Mouse (Mus musculus) stomach, postnatal 0 days (tissue): ENCODE results near the gene Rab42. TPM values are rescaled to one million over a fixed set of nuclear protein-coding genes. Genes with fewer than 3 reads are reported as not detected.

Source experiments
- ATAC-seq: fragments of 200-750 bp; cut with Nextera tagmentation; 2 replicates; pipeline ENCODE4 v1.8.0; 2017; ENCODE audit not compliant: low FRiP score, low TSS enrichment
- DNase-seq: peaks from one replicate; pipeline ENCODE4 v3.0.0-alpha.2; 2016; ENCODE audit warnings: low spot score
- H3K27ac ChIP-seq: fragments of 300-500 bp; sonication (generic); replicated peaks from 2 replicates; pipeline ENCODE4 v1.5.1; 2014; ENCODE audit warnings: mild to moderate bottlenecking, control low read depth
- H3K27me3 ChIP-seq: fragments of 300-500 bp; sonication (generic); 2 replicates; pipeline ENCODE4 v1.6.1; 2014; ENCODE audit warnings: low read length; ENCODE audit not compliant: control insufficient read depth, insufficient read depth
- H3K36me3 ChIP-seq: fragments of 300-500 bp; sonication (generic); 2 replicates; pipeline ENCODE4 v1.6.1; 2014; ENCODE audit warnings: low read length, mixed read lengths; ENCODE audit not compliant: control insufficient read depth, insufficient read depth
- H3K4me1 ChIP-seq: fragments of 300-500 bp; sonication (generic); replicated peaks from 2 replicates; pipeline ENCODE4 v1.6.1; 2014; ENCODE audit warnings: antibody characterized with exemption; ENCODE audit not compliant: control insufficient read depth, insufficient read depth
- H3K4me2 ChIP-seq: fragments of 300-500 bp; sonication (generic); replicated peaks from 2 replicates; pipeline ENCODE4 v1.6.1; 2014; ENCODE audit warnings: low read depth, mild to moderate bottlenecking, control low read depth, moderate library complexity
- H3K4me3 ChIP-seq: fragments of 300-500 bp; sonication (generic); 2 replicates; pipeline ENCODE4 v1.5.1; 2014; ENCODE audit warnings: low read depth, low read length, control low read depth
- H3K9ac ChIP-seq: fragments of 300-500 bp; sonication (generic); 2 replicates; pipeline ENCODE4 v1.6.1; 2014; ENCODE audit warnings: mild to moderate bottlenecking, low read length, control low read depth, mixed read lengths
- H3K9me3 ChIP-seq: fragments of 300-500 bp; sonication (generic); 2 replicates; pipeline ENCODE4 v1.6.1; 2016; ENCODE audit warnings: low read length; ENCODE audit not compliant: control insufficient read depth
- CTCF ChIP-seq: IDR thresholded peaks from 2 replicates; pipeline ENCODE4 v1.5.1; 2016; ENCODE audit warnings: antibody characterized with exemption, low read depth, mild to moderate bottlenecking, moderate library complexity
- EP300 ChIP-seq: optimal IDR thresholded peaks from 2 replicates; pipeline ENCODE3; 2016; ENCODE audit warnings: antibody characterized with exemption
- WGBS: fragments of 180-500 bp; shearing (Covaris S2); extraction: QIAGEN DNeasy Blood & Tissue Kit; methylation state at CpG from one replicate; pipeline ENCODE4 v1.1.7; 2014; 5-methylcytosine and 5-hydroxymethylcytosine counted together
- polyA plus RNA-seq: library from polyadenylated mRNA; unstranded; fragments of >200 nt; fragmentation: Nextera tagmentation; extraction: Ambion mirVana; gene quantifications from 2 replicates; pipeline ENCODE4 v1.2.1, GENCODE M21; 2015

Rab42 gene
- polyA plus RNA-seq, 1 experiment from 2014 or later: 2.3 TPM

DNA sequence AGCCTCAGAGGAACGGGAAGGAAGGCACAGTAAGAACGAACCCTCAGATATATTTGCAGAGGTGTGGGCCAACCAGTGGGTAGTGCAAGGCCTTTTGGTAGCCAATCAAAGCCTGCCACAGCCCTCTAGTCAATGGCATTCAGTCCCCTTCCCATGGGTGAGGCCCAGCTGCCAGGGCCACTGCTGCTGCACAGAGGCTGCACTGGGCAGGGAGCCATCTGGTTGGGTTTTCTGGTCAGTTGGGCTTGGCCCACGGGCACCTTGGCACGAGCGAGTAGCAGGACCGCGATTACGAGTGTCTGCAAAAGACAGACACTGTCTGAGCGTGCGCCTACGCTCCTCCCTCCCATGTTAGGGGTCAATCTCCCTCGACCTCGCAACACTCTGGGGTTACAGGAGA is 35.8 kb upstream of the Rab42 start:
- no peaks in the 10 kb centered on the region for H3K27me3 ChIP-seq
- 91% methylated on average over 13 of the region's 13 CpGs for WGBS
- H3K9ac ChIP-seq: no peak overlapping the region
- ATAC-seq (no peak), DNase-seq (no peak)
- no peaks in the 10 kb centered on the region for H3K4me1 ChIP-seq
- peaks cover 9% of the 10 kb centered on the region for H3K36me3 ChIP-seq
- no peak overlapping the region for H3K27ac ChIP-seq
- H3K4me3 ChIP-seq: no peak overlapping the region
- H3K9me3 ChIP-seq: no peaks in the 10 kb centered on the region
- no peak overlapping the region for H3K4me2 ChIP-seq
- TF ChIP-seq EP300 (no peak), CTCF (no peak)

DNA sequence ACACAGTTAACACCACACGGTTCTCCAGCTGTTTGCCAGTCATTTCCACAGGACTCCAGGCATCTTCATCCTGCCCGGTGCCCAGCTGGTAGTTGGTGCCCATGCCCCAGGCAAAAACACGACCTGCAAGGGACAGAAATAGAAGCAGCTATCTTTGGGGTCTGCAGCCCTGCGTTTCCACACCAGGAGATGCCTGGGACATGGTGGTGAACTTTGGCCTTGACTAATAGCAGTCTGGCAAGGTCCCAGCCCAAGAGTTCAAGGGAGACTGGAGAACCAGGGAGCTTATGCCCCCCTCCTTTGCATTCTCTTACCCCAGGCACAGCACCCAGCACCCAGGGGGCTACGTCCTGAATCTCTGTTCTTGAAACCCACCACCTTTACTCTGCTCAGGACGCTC is 29.7 kb upstream of the Rab42 start:
- Histone ChIP-seq H3K9ac (no peak overlapping the region), H3K36me3 (peaks cover 14% of the 10 kb centered on the region), H3K4me3 (no peak overlapping the region), H3K4me1 (no peaks in the 10 kb centered on the region), H3K27me3 (no peaks in the 10 kb centered on the region), H3K27ac (no peak overlapping the region), H3K4me2 (no peak overlapping the region), H3K9me3 (no peaks in the 10 kb centered on the region)
- ATAC-seq: no peak
- DNase-seq: no peak
- TF ChIP-seq CTCF: no peak
- TF ChIP-seq EP300: no peak
- 80% methylated on average over 6 of the region's 6 CpGs for WGBS

DNA sequence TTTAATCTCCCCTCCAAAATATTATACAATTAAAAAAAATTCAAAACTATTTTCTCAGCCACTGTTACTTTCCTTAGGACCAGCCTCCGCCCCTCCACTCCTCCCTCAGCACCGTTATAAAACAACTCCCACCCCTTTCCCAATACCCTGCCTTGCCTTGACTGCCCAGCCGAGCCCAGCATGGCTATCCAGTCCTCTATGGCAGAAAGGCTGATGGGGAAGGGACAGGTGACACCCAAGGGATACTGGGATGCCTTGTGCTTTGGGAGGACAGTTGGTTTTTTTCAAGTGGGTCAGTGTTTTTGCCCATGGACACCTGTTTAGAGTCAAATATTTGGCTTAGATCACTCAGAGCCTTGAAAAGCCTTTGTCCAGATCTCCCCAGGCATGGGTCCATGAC is 28.8 kb upstream of the Rab42 start:
- Histone ChIP-seq H3K9me3 (no peaks in the 10 kb centered on the region), H3K4me2 (no peak overlapping the region), H3K9ac (no peak overlapping the region), H3K4me1 (no peaks in the 10 kb centered on the region), H3K36me3 (peaks cover 14% of the 10 kb centered on the region), H3K27ac (no peak overlapping the region), H3K27me3 (no peaks in the 10 kb centered on the region), H3K4me3 (no peak overlapping the region)
- TF ChIP-seq CTCF: no peak
- TF ChIP-seq EP300: no peak
- DNase-seq (no peak), ATAC-seq (no peak)
- 75% methylated on average over 3 of the region's 3 CpGs for WGBS

DNA sequence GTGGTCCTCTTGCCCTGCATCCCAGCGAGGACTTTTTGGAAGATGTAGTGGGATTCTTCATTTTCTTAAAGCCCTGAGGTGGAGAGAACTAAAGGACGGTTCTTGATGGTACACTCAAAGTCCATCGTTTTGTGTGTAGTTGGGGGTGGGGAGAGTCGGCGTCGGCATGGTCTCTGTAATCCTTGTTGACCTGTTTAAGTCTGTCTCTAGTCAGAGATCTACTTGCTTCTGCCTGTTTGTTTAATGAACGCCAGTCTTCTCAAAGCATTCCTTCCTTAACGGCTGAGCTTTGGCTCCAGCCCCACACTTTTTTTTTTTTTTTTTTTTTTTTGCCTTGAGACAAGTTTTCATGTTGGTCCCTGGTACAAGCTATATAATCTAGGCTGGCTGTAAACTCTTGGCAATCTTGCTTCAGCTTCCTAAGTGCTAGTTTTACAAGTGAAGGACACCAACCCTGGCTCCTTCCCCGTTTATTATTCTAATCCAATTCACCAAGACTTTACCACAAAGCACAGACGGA is 26.7 kb upstream of the Rab42 start:
- H3K27ac ChIP-seq: peak overlapping the region; percentile 88
- H3K4me2 ChIP-seq: peak overlapping the region; percentile 73
- DNase-seq (no peak), ATAC-seq (no peak; the same call in 1 of the 2 replicates)
- H3K27me3 ChIP-seq: no peaks in the 10 kb centered on the region
- TF ChIP-seq EP300: no peak
- no peak for TF ChIP-seq CTCF
- H3K9me3 ChIP-seq: no peaks in the 10 kb centered on the region
- peaks cover 17% of the 10 kb centered on the region for H3K36me3 ChIP-seq
- 7% methylated on average over 10 of the region's 10 CpGs for WGBS
- peak overlapping the region; percentile 84 for H3K9ac ChIP-seq
- H3K4me3 ChIP-seq: peak overlapping the region; percentile 57
- H3K4me1 ChIP-seq: no peaks in the 10 kb centered on the region

DNA sequence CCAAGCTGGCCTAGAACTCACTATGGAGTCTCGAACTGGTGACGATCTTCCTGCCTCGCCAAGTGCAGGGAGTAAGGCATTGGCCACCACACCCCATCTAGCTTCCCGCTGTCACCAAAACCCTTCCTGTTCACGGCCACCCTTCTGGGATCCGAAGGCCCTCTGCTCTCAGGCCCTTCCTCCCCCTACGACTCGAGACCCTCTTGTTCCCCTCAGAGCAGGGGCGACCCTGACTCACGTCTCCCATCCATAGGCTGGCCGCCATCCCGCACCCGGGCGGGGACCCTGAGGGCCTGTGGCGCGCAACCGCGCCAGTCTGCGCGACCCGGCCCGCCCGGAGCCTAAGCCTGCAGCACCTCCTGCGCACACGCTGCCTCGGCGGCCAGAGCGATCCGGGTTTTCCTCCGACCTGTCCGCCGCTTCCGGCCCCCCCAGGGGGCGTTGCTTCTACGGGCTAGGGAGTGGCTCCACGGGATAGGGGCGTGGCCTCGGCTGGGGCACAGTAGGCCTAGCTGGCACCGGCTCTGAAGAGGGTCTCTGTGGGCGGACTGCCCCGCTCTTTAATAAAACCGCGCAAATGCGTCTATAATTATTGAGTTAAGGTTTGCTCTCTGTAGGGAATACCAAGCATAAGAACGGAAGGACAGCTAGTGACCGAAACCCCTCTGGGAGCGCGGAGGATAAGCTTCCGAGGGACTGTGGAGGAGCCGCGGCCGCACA is 26.1 kb upstream of the Rab42 start, which contains the start of gene Trnau1ap:
Gene Trnau1ap, minus strand, starts transcription at position 424 of the 720 bp plus-strand sequence.
- Histone ChIP-seq H3K27me3 (no peaks in the 10 kb centered on the region), H3K4me1 (no peaks in the 10 kb centered on the region), H3K4me3 (peak within 1 kb of the TSS; percentile 57), H3K27ac (peak within 1 kb of the TSS; percentile 88), H3K4me2 (peak within 1 kb of the TSS; percentile 73), H3K9me3 (no peaks in the 10 kb centered on the region), H3K36me3 (peaks cover 16% of the 10 kb centered on the region), H3K9ac (peak within 1 kb of the TSS; percentile 84)
- peak; percentile 95 for ATAC-seq
- WGBS: under 1% methylated on average over 52 of the region's 52 CpGs
- TF ChIP-seq CTCF: peak; percentile 50
- no peak for TF ChIP-seq EP300
- peak; percentile 97 for DNase-seq

DNA sequence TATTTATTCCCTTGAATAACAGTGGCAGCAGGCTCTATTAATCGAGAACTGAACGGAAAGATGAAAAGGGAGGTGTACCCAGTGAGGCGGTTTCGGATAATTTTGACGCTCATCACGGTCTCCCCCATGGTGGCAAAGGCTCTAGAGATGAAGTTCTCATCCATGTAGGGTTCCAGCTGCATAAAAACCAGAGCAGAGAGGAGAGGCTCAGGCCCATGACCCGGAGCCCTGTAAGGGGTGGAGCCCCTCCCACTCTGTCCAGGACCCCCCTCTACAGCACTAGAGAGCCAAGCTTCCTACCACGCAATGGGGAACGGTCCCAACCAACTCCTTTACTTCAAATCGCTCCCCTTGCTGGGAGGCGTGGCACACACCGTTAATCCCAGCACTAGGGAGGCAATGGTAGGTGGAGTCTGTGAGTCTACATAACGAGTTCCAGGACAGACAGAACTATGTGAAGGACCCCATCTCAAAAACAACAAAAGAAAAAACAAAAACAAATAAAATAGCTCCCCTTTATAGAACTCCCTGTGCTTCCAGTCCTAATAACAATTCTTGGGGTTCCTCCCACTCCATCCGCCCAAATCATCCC is 25.3 kb upstream of the Rab42 start:
- DNase-seq (no peak), ATAC-seq (no peak)
- Histone ChIP-seq H3K4me2 (peak overlapping the region; percentile 73), H3K4me3 (peak overlapping the region; percentile 57), H3K9me3 (no peaks in the 10 kb centered on the region), H3K27me3 (no peaks in the 10 kb centered on the region), H3K4me1 (no peaks in the 10 kb centered on the region), H3K9ac (peak overlapping the region; percentile 84), H3K36me3 (peaks cover 13% of the 10 kb centered on the region), H3K27ac (peak overlapping the region; percentile 88)
- 47% methylated on average over 14 of the region's 14 CpGs for WGBS
- no peak for TF ChIP-seq CTCF
- no peak for TF ChIP-seq EP300
